Mouse (Mus musculus) heart, embryonic 10.5 days (tissue): ENCODE measurements around the gene Myrf. TPM values are rescaled to one million over a fixed set of nuclear protein-coding genes. Genes with fewer than 3 reads are reported as not detected.

Experiments
- DNase-seq: peaks from one replicate; pipeline ENCODE4 v3.0.0-alpha.2; 2017; ENCODE audit warnings: low spot score
- H3K27ac ChIP-seq: fragments of 300-500 bp; sonication (generic); 2 replicates; pipeline ENCODE4 v1.5.1; 2016; ENCODE audit warnings: mild to moderate bottlenecking
- H3K27me3 ChIP-seq: fragments of 300-500 bp; sonication (generic); 2 replicates; pipeline ENCODE4 v1.6.1; 2016; ENCODE audit warnings: mild to moderate bottlenecking; ENCODE audit not compliant: poor library complexity, insufficient read depth, severe bottlenecking
- H3K36me3 ChIP-seq: fragments of 300-500 bp; sonication (generic); 2 replicates; pipeline ENCODE4 v1.6.1; 2016; ENCODE audit warnings: mild to moderate bottlenecking, moderate library complexity
- H3K4me1 ChIP-seq: fragments of 300-500 bp; sonication (generic); 2 replicates; pipeline ENCODE4 v1.6.1; 2016; ENCODE audit warnings: mild to moderate bottlenecking
- H3K4me3 ChIP-seq: fragments of 300-500 bp; sonication (generic); 2 replicates; pipeline ENCODE4 v1.5.1; 2016; ENCODE audit warnings: mild to moderate bottlenecking, moderate library complexity
- H3K9me3 ChIP-seq: fragments of 300-500 bp; sonication (generic); 2 replicates; pipeline ENCODE4 v1.6.1; 2016; ENCODE audit warnings: mild to moderate bottlenecking, moderate library complexity
- WGBS: fragments of 180-500 bp; shearing (Covaris S2); methylation state at CpG from one replicate; pipeline ENCODE4 v1.1.7; 2016; 5-methylcytosine and 5-hydroxymethylcytosine counted together
- polyA plus RNA-seq: library from polyadenylated mRNA; unstranded; fragments of >200 nt; fragmentation: Nextera tagmentation; extraction: Ambion mirVana; gene quantifications from 2 replicates; pipeline ENCODE4 v1.2.1, GENCODE M21; 2016

Myrf gene
- polyA plus RNA-seq, 1 experiment from 2014 or later, result 30.6 TPM

- peak overlapping the region; percentile 91 for H3K27ac ChIP-seq
- DNase-seq, result no peak
- no peaks in the 10 kb centered on the region for H3K36me3 ChIP-seq
- 2% methylated on average over 26 of the region's 26 CpGs for WGBS
- H3K4me1 ChIP-seq, result peaks cover 52% of the 10 kb centered on the region
- H3K9me3 ChIP-seq, result no peaks in the 10 kb centered on the region
- H3K27me3 ChIP-seq, result peaks cover 25% of the 10 kb centered on the region; the same call in 1 of the 2 replicates
- H3K4me3 ChIP-seq, result peak overlapping the region; percentile 71
Measured at GRCm38 (mm10) chr19:10239975-10240653, 434 bp downstream of the Myrf start.

GRCm38 (mm10) chr19:10239419-10239818, 1.1 kb downstream of the Myrf start:
- peaks cover 21% of the 10 kb centered on the region; the same call in 1 of the 2 replicates for H3K27me3 ChIP-seq
- no peaks in the 10 kb centered on the region for H3K9me3 ChIP-seq
- no peak for DNase-seq
- peaks cover 59% of the 10 kb centered on the region for H3K4me1 ChIP-seq
- no peaks in the 10 kb centered on the region for H3K36me3 ChIP-seq
- H3K27ac ChIP-seq, result peak overlapping the region; percentile 91
- peak overlapping the region; percentile 71 for H3K4me3 ChIP-seq
- 24% methylated on average over 2 of the region's 2 CpGs for WGBS

- peaks cover 59% of the 10 kb centered on the region for H3K4me1 ChIP-seq
- H3K9me3 ChIP-seq, result no peaks in the 10 kb centered on the region
- H3K36me3 ChIP-seq, result peaks cover 1% of the 10 kb centered on the region; the same call in 1 of the 2 replicates
- DNase-seq, result peak; percentile 82
- H3K4me3 ChIP-seq, result peak overlapping the region; percentile 71
- 22% methylated on average over 3 of the region's 3 CpGs for WGBS
- H3K27ac ChIP-seq, result peak overlapping the region; percentile 91
- H3K27me3 ChIP-seq, result peaks cover 21% of the 10 kb centered on the region; the same call in 1 of the 2 replicates
Measured at GRCm38 (mm10) chr19:10238477-10238876, 2.1 kb downstream of the Myrf start.

GRCm38 (mm10) chr19:10235784-10236565, 4.6 kb downstream of the Myrf start:
- WGBS, result 72% methylated on average over 9 of the region's 9 CpGs
- peaks cover 77% of the 10 kb centered on the region for H3K4me1 ChIP-seq

GRCm38 (mm10) chr19:10232327-10233017, 8.1 kb downstream of the Myrf start:
- Histone ChIP-seq H3K27me3 (peaks cover 12% of the 10 kb centered on the region; the same call in 1 of the 2 replicates), H3K36me3 (peaks cover 16% of the 10 kb centered on the region), H3K4me1 (peaks cover 72% of the 10 kb centered on the region), H3K27ac (peak overlapping the region; percentile 79), H3K4me3 (no peak overlapping the region), H3K9me3 (no peaks in the 10 kb centered on the region)
- 48% methylated on average over 9 of the region's 9 CpGs for WGBS
- no peak for DNase-seq

More at GRCm38 (mm10) chr19:10235784-10236565, 4.6 kb downstream of the Myrf start:
- no peak for DNase-seq
- peaks cover 27% of the 10 kb centered on the region; the same call in 1 of the 2 replicates for H3K27me3 ChIP-seq
- peaks cover 7% of the 10 kb centered on the region; the same call in 1 of the 2 replicates for H3K36me3 ChIP-seq
- H3K4me3 ChIP-seq, result no peak overlapping the region
- peak overlapping the region; percentile 22; the same call in 1 of the 2 replicates for H3K27ac ChIP-seq
- no peaks in the 10 kb centered on the region for H3K9me3 ChIP-seq

- Histone ChIP-seq H3K4me3 (no peak overlapping the region), H3K9me3 (no peaks in the 10 kb centered on the region), H3K36me3 (peaks cover 16% of the 10 kb centered on the region), H3K4me1 (peaks cover 72% of the 10 kb centered on the region), H3K27ac (peak overlapping the region; percentile 79), H3K27me3 (peaks cover 12% of the 10 kb centered on the region; the same call in 1 of the 2 replicates)
- DNase-seq, result no peak
- 15% methylated on average over 5 of the region's 5 CpGs for WGBS
Measured at GRCm38 (mm10) chr19:10231871-10232270, 8.7 kb downstream of the Myrf start.

- 9% methylated on average over 7 of the region's 7 CpGs for WGBS
- peaks cover 69% of the 10 kb centered on the region for H3K4me1 ChIP-seq
- H3K36me3 ChIP-seq, result peaks cover 16% of the 10 kb centered on the region
- H3K4me3 ChIP-seq, result no peak overlapping the region
- DNase-seq, result peak; percentile 84
- H3K27me3 ChIP-seq, result peaks cover 12% of the 10 kb centered on the region; the same call in 1 of the 2 replicates
- no peaks in the 10 kb centered on the region for H3K9me3 ChIP-seq
- peak overlapping the region; percentile 79 for H3K27ac ChIP-seq
Measured at GRCm38 (mm10) chr19:10231016-10231415, 9.5 kb downstream of the Myrf start.

- Histone ChIP-seq H3K36me3 (peaks cover 15% of the 10 kb centered on the region), H3K4me3 (no peak overlapping the region), H3K27ac (peak overlapping the region; percentile 85), H3K27me3 (no peaks in the 10 kb centered on the region), H3K4me1 (peaks cover 67% of the 10 kb centered on the region), H3K9me3 (no peaks in the 10 kb centered on the region)
- WGBS, result 62% methylated on average over 4 of the region's 4 CpGs
- no peak for DNase-seq
Measured at GRCm38 (mm10) chr19:10225767-10226166, 14.8 kb downstream of the Myrf start.

- WGBS, result 14% methylated on average over 26 of the region's 26 CpGs
- peak; percentile 79 for DNase-seq
- peak overlapping the region; percentile 85 for H3K27ac ChIP-seq
- peaks cover 21% of the 10 kb centered on the region for H3K36me3 ChIP-seq
- peak overlapping the region; percentile 48 for H3K4me3 ChIP-seq
- H3K9me3 ChIP-seq, result no peaks in the 10 kb centered on the region
- H3K4me1 ChIP-seq, result peaks cover 60% of the 10 kb centered on the region
- no peaks in the 10 kb centered on the region for H3K27me3 ChIP-seq
Measured at GRCm38 (mm10) chr19:10224637-10225453, 15.7 kb downstream of the Myrf start.

- no peak overlapping the region for H3K4me3 ChIP-seq
- 67% methylated on average over 4 of the region's 4 CpGs for WGBS
- peaks cover 24% of the 10 kb centered on the region for H3K36me3 ChIP-seq
- H3K4me1 ChIP-seq, result peaks cover 57% of the 10 kb centered on the region
- H3K9me3 ChIP-seq, result no peaks in the 10 kb centered on the region
- H3K27ac ChIP-seq, result peak overlapping the region; percentile 62
- DNase-seq, result no peak
- H3K27me3 ChIP-seq, result no peaks in the 10 kb centered on the region
Measured at GRCm38 (mm10) chr19:10223561-10223960, 17.0 kb downstream of the Myrf start.

- Histone ChIP-seq H3K36me3 (peaks cover 26% of the 10 kb centered on the region), H3K9me3 (no peaks in the 10 kb centered on the region), H3K27ac (peak overlapping the region; percentile 62), H3K4me3 (no peak overlapping the region), H3K27me3 (no peaks in the 10 kb centered on the region), H3K4me1 (peaks cover 52% of the 10 kb centered on the region)
- no peak for DNase-seq
- WGBS, result 31% methylated on average over 8 of the region's 8 CpGs
Measured at GRCm38 (mm10) chr19:10222656-10223055, 17.9 kb downstream of the Myrf start.

GRCm38 (mm10) chr19:10221585-10221984, 19.0 kb downstream of the Myrf start:
- Histone ChIP-seq H3K4me3 (no peak overlapping the region), H3K36me3 (peaks cover 33% of the 10 kb centered on the region), H3K4me1 (peaks cover 52% of the 10 kb centered on the region), H3K9me3 (no peaks in the 10 kb centered on the region), H3K27me3 (no peaks in the 10 kb centered on the region), H3K27ac (peak overlapping the region; percentile 63; the same call in 1 of the 2 replicates)
- peak; percentile 85 for DNase-seq
- 23% methylated on average over 4 of the region's 4 CpGs for WGBS
